Mouse (Mus musculus) myocyte (in vitro differentiated cells): ENCODE data around the gene Micall2.
"Not testable (repeated sequence)": the region's sequence is repeated elsewhere in the genome, so short reads cannot be mapped to it uniquely, and the experiment has no call there.

ENCODE experiments used
- MYOD1 ChIP-seq, 3 experiments: IDR thresholded peaks; one replicate each; pipeline ENCODE4 v1.6.1; 2011; ENCODE audit warnings: control low read depth in 2 of 3, low read depth in 2 of 3, mild to moderate bottlenecking in 2 of 3, moderate library complexity in 1 of 3; ENCODE audit not compliant: insufficient read length in 2 of 3, control insufficient read depth in 1 of 3
- POLR2A ChIP-seq: IDR thresholded peaks from one replicate; pipeline ENCODE4 v1.6.1; 2011; ENCODE audit warnings: low read depth, mild to moderate bottlenecking, control low read depth, moderate library complexity; ENCODE audit not compliant: insufficient read length
- REST ChIP-seq: IDR thresholded peaks from one replicate; pipeline ENCODE4 v1.6.1; 2011; ENCODE audit warnings: mild to moderate bottlenecking, control low read depth, moderate library complexity; ENCODE audit not compliant: insufficient read depth, insufficient read length
- SRF ChIP-seq: IDR thresholded peaks from one replicate; pipeline ENCODE4 v1.6.1; 2011; ENCODE audit warnings: low read depth; ENCODE audit not compliant: control insufficient read depth, insufficient read length

DNA sequence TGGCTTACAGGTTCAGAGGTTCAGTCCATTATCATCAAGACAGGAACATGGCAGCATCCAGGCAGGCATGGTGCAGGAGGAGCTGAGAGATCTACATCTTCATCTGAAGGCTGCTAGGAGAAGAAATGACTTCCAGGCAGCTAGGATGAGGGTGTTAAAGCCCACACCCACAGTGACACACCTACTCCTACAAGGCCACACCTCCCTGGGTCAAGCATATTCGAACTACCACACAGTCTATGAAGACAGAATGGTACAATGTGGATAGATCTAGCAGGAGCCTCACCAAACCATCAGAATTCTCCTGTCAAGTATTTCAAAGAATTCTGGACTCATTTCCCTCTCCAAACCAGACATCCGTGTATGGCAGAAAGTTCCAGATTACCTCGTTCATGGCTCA is 40.3 kb downstream of the Micall2 start:
- not testable (repeated sequence) for TF ChIP-seq MYOD1 (IDR thresholded peaks at IDR 0.05; ENCODE audit: control insufficient read depth in 1 of 3, insufficient read length in 2 of 3, low read depth in 2 of 3); REST; SRF; POLR2A
